ENCODE assay signal across 8 mouse cellular contexts in genomic region chr12:98258371-98258844, GRCm38 (mm10). TPM values are rescaled to one million over a fixed set of nuclear protein-coding genes. Genes with fewer than 3 reads are reported as not detected.
A peak's percentile ranks its signal among the peaks of the same experiment; 100 is the strongest.
DNase-seq lines count a peak whose midpoint lies in the region; ATAC-seq and TF ChIP-seq lines count a peak whose summit lies in the region.

No protein-coding gene starts in this region.

- DNase-seq in cerebellum, adult 2 months = no peak
- DNase-seq in cerebellum, adult 11 months = no peak
- DNase-seq in R1 (ENCODE audit: low read depth, low spot score) = peak; percentile 65
- no peak for DNase-seq in liver, embryonic 13.5 days
- no peak for DNase-seq in gastrocnemius, postnatal 25 days
- DNase-seq in ovary, postnatal 10 days (ENCODE audit: low spot score) = no peak
- no peak for DNase-seq in left cerebral cortex, adult 8-10 months (ENCODE audit: low spot score in 2 of 2)

- under 1% methylated on average over 8 of the region's 8 CpGs for WGBS in cerebellum, adult 2 months
- 0% methylated on average over 8 of the region's 8 CpGs for WGBS in hindbrain, embryonic 13.5 days
- WGBS in liver, embryonic 13.5 days (ENCODE audit: insufficient replicate concordance) = 7% methylated on average over 8 of the region's 8 CpGs

- peak overlapping the region; percentile 91 for H3K9ac ChIP-seq in hindbrain, embryonic 13.5 days
- peak overlapping the region; percentile 81 for H3K9ac ChIP-seq in liver, embryonic 13.5 days

- 0 out of 2 replicates have a peak, but pooled peaks cover 4% of the 10 kb centered on the region for H3K36me3 ChIP-seq in hindbrain, embryonic 13.5 days
- no peaks in the 10 kb centered on the region; the same call in 1 of the 2 replicates for H3K36me3 ChIP-seq in liver, embryonic 13.5 days

- no peaks in the 10 kb centered on the region; the same call in 1 of the 2 replicates for H3K4me1 ChIP-seq in cerebellum, adult 2 months (ENCODE audit: control insufficient read depth, insufficient read depth, low read length)
- 0 out of 2 replicates have a peak, but pooled peaks cover 4% of the 10 kb centered on the region for H3K4me1 ChIP-seq in hindbrain, embryonic 13.5 days (replicated peaks)
- H3K4me1 ChIP-seq in liver, embryonic 13.5 days (replicated peaks) = peaks cover 9% of the 10 kb centered on the region; the same call in 1 of the 2 replicates

- H3K4me3 ChIP-seq in cerebellum, adult 2 months (replicated peaks; ENCODE audit: insufficient read depth, low read depth, low read length) = peak overlapping the region; percentile 62
- peak overlapping the region; percentile 68 for H3K4me3 ChIP-seq in hindbrain, embryonic 13.5 days
- H3K4me3 ChIP-seq in liver, embryonic 13.5 days (replicated peaks) = peak overlapping the region; percentile 73

- H3K4me2 ChIP-seq in hindbrain, embryonic 13.5 days = peak overlapping the region; percentile 63
- peak overlapping the region; percentile 81 for H3K4me2 ChIP-seq in liver, embryonic 13.5 days

- H3K27ac ChIP-seq in cerebellum, adult 2 months (ENCODE audit: insufficient read depth, low read length) = peak overlapping the region; percentile 63
- H3K27ac ChIP-seq in hindbrain, embryonic 13.5 days = peak overlapping the region; percentile 98
- H3K27ac ChIP-seq in liver, embryonic 13.5 days = peak overlapping the region; percentile 72

- H3K27me3 ChIP-seq in cerebellum, adult 2 months (ENCODE audit: control insufficient read depth, insufficient read depth, low read length) = no peaks in the 10 kb centered on the region
- no peaks in the 10 kb centered on the region for H3K27me3 ChIP-seq in hindbrain, embryonic 13.5 days
- no peaks in the 10 kb centered on the region for H3K27me3 ChIP-seq in liver, embryonic 13.5 days

- H3K9me3 ChIP-seq in hindbrain, embryonic 13.5 days = no peaks in the 10 kb centered on the region
- no peaks in the 10 kb centered on the region for H3K9me3 ChIP-seq in liver, embryonic 13.5 days (replicated peaks)

- no peak for TF ChIP-seq POLR2A in cerebellum, adult 2 months (IDR thresholded peaks at IDR 0.05; ENCODE audit: borderline replicate concordance, insufficient read depth, low read length)

- no peak for ATAC-seq in hindbrain, embryonic 13.5 days (ENCODE audit: low FRiP score)
- peak; percentile 19 for ATAC-seq in liver, embryonic 13.5 days (ENCODE audit: low read depth)

- TF ChIP-seq CTCF in cerebellum, adult 2 months (IDR thresholded peaks at IDR 0.05; ENCODE audit: borderline replicate concordance, insufficient read depth, low read depth, low read length) = no peak

RNA-seq across cellular contexts. Expression of gene Galc, which starts 0.9 kb away (rescaled TPM):
- 21.8 and 22.9 TPM in 2 replicates for polyA plus RNA-seq in cerebellum, adult 2 months (2012; rRNA removed)
- 11.3 and 12.5 TPM in 2 replicates for polyA plus RNA-seq in hindbrain, embryonic 13.5 days (2015; fragmentation: Nextera tagmentation; extraction: Ambion mirVana)
- polyA plus RNA-seq in liver, embryonic 13.5 days (2015; fragmentation: Nextera tagmentation; extraction: Ambion mirVana) = 2.1 and 2.5 TPM in 2 replicates
- 1 to 10 TPM; 3.9 to 4.2 TPM for total RNA-seq in gastrocnemius, postnatal 25 days (2021)
- total RNA-seq in left cerebral cortex, adult 8-10 months (2022) = 10 to 100 TPM; 23.4 to 27.2 (median 25.1) TPM

RNA-seq across cellular contexts. Expression of gene Gpr65, which starts 10.0 kb away (rescaled TPM):
- 0.10 and 0.22 TPM in 2 replicates for polyA plus RNA-seq in cerebellum, adult 2 months (2012; rRNA removed)
- 0.30 and 0.44 TPM in 2 replicates for polyA plus RNA-seq in hindbrain, embryonic 13.5 days (2015; fragmentation: Nextera tagmentation; extraction: Ambion mirVana)
- 2.6 and 2.7 TPM in 2 replicates for polyA plus RNA-seq in liver, embryonic 13.5 days (2015; fragmentation: Nextera tagmentation; extraction: Ambion mirVana)
- under 1 TPM in 1 of 2 experiments, not detected in 1; 0.26 TPM for total RNA-seq in gastrocnemius, postnatal 25 days (2021)
- under 1 TPM in 3 of 4 experiments, not detected in 1; 0.17 to 0.98 (median 0.95) TPM for total RNA-seq in left cerebral cortex, adult 8-10 months (2022)
